Mouse (Mus musculus) forebrain, embryonic 15.5 days (tissue): Measurements from ENCODE around the gene Susd6. TPM values are rescaled to one million over a fixed set of nuclear protein-coding genes. Genes with fewer than 3 reads are reported as not detected.
"Not testable (repeated sequence)": the region's sequence is repeated elsewhere in the genome, so short reads cannot be mapped to it uniquely, and the experiment has no call there.

ENCODE experiments used
- ATAC-seq: fragments of 200-750 bp; cut with Nextera tagmentation; replicated peaks from 2 replicates; pipeline ENCODE4 v1.8.0; 2017; ENCODE audit warnings: mild to moderate bottlenecking, moderate TSS enrichment, moderate library complexity
- H3K27ac ChIP-seq: fragments of 300-500 bp; sonication (generic); replicated peaks from 2 replicates; pipeline ENCODE4 v1.5.1; 2015; ENCODE audit warnings: mild to moderate bottlenecking, inconsistent platforms
- H3K27me3 ChIP-seq: fragments of 300-500 bp; sonication (generic); 2 replicates; pipeline ENCODE4 v1.6.1; 2015; ENCODE audit warnings: inconsistent platforms
- H3K36me3 ChIP-seq: fragments of 300-500 bp; sonication (generic); 2 replicates; pipeline ENCODE4 v1.6.1; 2015; ENCODE audit warnings: mild to moderate bottlenecking, inconsistent platforms
- H3K4me1 ChIP-seq: fragments of 300-500 bp; sonication (generic); 2 replicates; pipeline ENCODE4 v1.6.1; 2015; ENCODE audit warnings: inconsistent platforms
- H3K4me2 ChIP-seq: fragments of 300-500 bp; sonication (generic); replicated peaks from 2 replicates; pipeline ENCODE4 v1.6.1; 2015; ENCODE audit warnings: mild to moderate bottlenecking, inconsistent platforms
- H3K4me3 ChIP-seq: fragments of 300-500 bp; sonication (generic); 2 replicates; pipeline ENCODE4 v1.5.1; 2015; ENCODE audit warnings: mild to moderate bottlenecking, inconsistent platforms
- H3K9ac ChIP-seq: fragments of 300-500 bp; sonication (generic); replicated peaks from 2 replicates; pipeline ENCODE4 v1.6.1; 2015; ENCODE audit warnings: mild to moderate bottlenecking, inconsistent platforms
- H3K9me3 ChIP-seq: fragments of 300-500 bp; sonication (generic); 2 replicates; pipeline ENCODE4 v1.6.1; 2016; ENCODE audit warnings: inconsistent platforms
- WGBS: fragments of 180-500 bp; shearing (Covaris S2); methylation state at CpG from one replicate; pipeline ENCODE4 v1.1.7; 2015; ENCODE audit warnings: mixed read lengths; 5-methylcytosine and 5-hydroxymethylcytosine counted together
- polyA plus RNA-seq: library from polyadenylated mRNA; unstranded; fragments of >200 nt; fragmentation: Nextera tagmentation; extraction: Ambion mirVana; gene quantifications from 2 replicates; pipeline ENCODE4 v1.2.1, GENCODE M21; 2015

The Susd6 gene
- polyA plus RNA-seq, 1 experiment from 2014 or later, result 14.3 TPM

DNA sequence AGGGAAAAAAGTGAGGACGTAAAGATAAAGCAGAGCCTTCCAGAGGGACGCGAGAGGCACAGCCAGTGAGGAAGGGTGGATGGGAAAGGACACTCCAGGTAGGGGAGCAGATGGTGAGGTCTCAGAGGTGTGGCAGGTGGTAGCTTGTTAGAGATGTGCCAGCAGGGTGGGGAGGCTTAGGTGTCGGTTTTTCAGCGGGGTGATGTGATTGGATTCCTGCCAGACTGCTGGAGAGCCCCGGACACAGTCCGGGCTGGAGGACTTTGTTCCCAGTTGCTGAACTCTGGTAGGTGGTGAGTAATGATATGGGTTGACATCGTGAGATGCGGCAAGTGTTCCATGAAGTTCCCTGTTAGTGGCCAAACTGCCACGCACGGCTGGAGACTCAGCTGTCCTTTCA is 2.7 kb upstream of the Susd6 start:
- Histone ChIP-seq H3K27ac (no peak overlapping the region), H3K27me3 (no peaks in the 10 kb centered on the region), H3K9me3 (no peaks in the 10 kb centered on the region), H3K4me3 (no peak overlapping the region), H3K4me1 (peaks cover 20% of the 10 kb centered on the region), H3K4me2 (no peak overlapping the region), H3K36me3 (no peaks in the 10 kb centered on the region), H3K9ac (no peak overlapping the region)
- WGBS, result 49% methylated on average over 11 of the region's 11 CpGs
- ATAC-seq, result no peak

DNA sequence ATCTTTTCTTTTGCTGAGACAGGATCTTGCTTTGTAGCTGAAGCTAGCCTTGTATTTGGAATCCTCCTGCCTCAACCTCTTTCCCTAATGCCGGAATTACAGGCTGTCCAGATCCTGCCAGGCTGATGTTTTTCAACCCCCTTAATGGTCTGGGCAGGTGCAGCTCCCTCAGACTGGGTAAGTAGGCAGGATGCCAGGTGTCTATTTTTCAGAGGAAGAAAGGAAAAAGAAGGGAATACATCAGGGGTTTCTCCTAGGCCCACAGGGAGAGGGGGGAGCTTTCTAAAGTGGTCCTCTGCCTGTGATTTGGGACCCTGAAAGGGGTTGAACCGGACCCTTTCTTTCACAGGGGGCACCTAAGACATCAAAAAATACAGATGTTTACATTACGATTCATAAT is 2.1 kb upstream of the Susd6 start:
- no peak overlapping the region for H3K27ac ChIP-seq

DNA sequence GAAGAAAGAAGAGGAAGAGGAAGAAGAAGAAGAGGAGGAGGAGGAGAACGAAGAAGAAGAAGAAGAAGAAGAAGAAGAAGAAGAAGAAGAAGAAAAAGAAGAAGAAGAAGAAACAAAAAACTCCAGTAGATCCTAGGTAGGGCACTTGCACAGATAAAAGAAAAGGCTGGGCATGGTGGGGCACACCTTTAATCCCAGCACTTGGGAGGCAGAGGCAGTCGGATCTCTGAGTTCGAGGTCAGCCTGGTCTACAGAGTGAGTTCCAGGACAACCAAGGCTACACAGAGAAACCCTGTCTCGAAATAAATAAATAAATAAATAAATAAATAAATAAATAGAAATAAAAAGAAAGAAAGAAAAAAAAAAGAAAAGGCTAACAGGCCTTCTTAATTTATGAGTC is 1.0 kb upstream of the Susd6 start:
- 86% methylated on average over 4 of the region's 4 CpGs for WGBS
- not testable (repeated sequence) for H3K9me3 ChIP-seq, H3K27ac ChIP-seq, H3K9ac ChIP-seq, ATAC-seq, H3K4me3 ChIP-seq, H3K36me3 ChIP-seq, H3K27me3 ChIP-seq, H3K4me2 ChIP-seq
- peaks cover 25% of the 10 kb centered on the region for H3K4me1 ChIP-seq

More for the DNA sequence above, 2.1 kb upstream of the Susd6 start:
- H3K4me2 ChIP-seq, result no peak overlapping the region
- no peaks in the 10 kb centered on the region for H3K27me3 ChIP-seq
- H3K4me3 ChIP-seq, result no peak overlapping the region
- no peak for ATAC-seq
- H3K9ac ChIP-seq, result no peak overlapping the region
- 83% methylated on average over 3 of the region's 3 CpGs for WGBS
- H3K36me3 ChIP-seq, result no peaks in the 10 kb centered on the region
- peaks cover 25% of the 10 kb centered on the region for H3K4me1 ChIP-seq
- no peaks in the 10 kb centered on the region for H3K9me3 ChIP-seq

DNA sequence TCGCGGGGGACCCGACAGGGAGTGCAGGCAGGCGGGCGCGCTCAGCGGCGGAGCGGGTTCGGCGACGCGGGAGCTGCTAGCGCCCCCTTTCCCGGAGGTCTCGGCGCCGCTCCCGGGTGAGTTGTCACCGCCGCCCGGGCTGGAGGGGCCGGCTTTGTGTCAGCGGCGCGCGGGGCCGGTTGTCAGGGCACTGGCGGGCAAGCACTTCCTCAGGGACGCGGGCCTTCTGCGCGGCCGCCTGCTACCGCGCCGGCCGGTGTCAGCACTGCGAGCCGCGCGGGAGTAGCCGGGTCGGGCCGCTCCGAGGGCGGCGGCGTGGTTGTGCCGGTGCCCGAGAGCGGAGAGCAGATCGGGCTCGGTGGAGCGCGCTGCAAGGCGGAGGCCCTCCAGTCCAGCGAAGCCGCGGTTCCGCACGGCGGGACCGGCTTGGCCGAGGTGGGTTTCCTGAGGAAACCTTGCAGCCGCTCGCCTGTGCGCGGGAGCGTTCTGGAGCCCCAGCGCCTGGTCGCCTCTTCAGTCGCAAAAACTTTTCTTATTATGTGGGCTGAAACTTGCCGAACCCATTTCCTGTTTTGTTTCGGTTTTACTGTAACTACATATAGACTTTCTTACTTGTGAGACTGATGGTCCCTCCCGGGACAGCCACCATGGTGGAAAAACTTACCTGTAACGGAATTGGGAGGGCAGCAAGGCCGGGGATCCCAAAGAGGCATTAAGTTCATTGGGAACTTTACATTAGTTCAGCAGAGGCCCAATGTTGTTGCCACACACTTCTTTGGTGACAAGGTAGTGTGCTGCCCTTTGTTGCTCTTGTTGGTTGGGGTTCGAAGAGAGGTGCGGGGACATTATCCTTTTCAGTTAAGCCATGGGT is 625 bp downstream of the Susd6 start:
- Histone ChIP-seq H3K4me1 (peaks cover 25% of the 10 kb centered on the region), H3K36me3 (no peaks in the 10 kb centered on the region), H3K4me3 (peak overlapping the region; percentile 93), H3K9ac (peak overlapping the region; percentile 82), H3K27ac (peak overlapping the region; percentile 98), H3K27me3 (no peaks in the 10 kb centered on the region), H3K4me2 (peak overlapping the region; percentile 86), H3K9me3 (no peaks in the 10 kb centered on the region)
- under 1% methylated on average over 80 of the region's 80 CpGs for WGBS
- no peak; the same call in none of the 2 replicates for ATAC-seq

DNA sequence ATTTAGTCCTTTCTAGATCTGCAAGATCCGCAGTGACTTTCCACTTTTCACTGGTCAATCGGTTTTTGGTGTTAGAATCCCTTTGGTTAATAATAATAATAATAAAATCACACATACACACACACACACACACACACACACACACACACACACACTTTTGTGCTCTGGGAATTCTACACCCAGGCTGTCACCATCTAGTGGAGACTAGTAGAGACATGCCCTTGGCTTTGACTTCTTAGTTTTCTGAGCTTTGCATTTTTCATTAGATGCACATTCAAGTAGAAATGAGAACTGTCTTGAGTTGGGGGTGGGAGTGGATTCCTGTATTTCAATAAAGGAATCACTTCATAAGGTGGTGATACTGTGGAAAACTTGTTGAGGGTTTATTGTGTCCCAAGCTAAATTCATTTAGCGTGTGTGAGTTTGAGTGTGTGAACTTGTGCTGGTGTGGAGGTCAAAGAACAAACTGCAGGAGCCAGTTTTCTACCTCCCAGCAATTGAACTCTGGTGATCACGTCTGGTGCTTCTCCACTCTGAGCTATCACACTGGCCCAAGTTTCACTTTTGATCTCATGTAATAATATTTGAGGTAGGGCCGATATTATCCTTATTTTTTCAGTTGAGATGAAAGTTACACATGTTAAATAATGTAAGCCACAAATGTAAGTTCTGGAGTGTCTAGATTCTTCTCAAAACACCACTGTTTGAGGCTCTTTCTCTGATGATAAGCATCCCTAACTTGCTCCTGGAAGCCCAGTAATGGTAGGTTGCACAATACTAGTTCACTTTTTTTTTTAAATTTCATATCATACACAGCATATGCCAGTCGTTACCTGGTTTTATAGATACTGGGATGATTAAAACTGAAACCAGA is 1.5 kb downstream of the Susd6 start:
- H3K9ac ChIP-seq, result peak overlapping the region; percentile 82
- H3K36me3 ChIP-seq, result no peaks in the 10 kb centered on the region
- peak overlapping the region; percentile 86 for H3K4me2 ChIP-seq
- WGBS, result 45% methylated on average over 6 of the region's 6 CpGs
- H3K4me1 ChIP-seq, result peaks cover 25% of the 10 kb centered on the region
- H3K4me3 ChIP-seq, result peak overlapping the region; percentile 93
- no peak for ATAC-seq
- H3K27ac ChIP-seq, result no peak overlapping the region; the same call in 1 of the 2 replicates
- no peaks in the 10 kb centered on the region for H3K27me3 ChIP-seq
- H3K9me3 ChIP-seq, result no peaks in the 10 kb centered on the region

DNA sequence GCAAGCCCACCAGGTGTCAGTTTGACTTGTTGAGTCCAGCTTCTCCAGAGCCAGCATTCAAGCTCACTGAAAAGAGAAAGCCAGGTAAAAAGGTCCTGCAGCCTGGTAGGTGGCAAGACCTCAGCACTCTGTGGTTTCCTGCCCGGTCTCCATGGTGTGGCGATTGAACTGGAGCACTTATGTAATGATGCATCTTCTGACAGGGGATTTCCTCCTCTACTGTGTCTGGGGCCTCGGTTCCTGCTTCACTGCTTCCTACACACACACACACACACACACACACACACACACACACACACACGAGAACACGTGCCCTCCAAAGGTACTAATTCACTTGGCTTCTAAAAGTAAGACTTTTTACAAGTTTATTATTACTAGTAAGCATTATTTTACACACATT is 2.6 kb downstream of the Susd6 start:
- ATAC-seq, result no peak
- no peaks in the 10 kb centered on the region for H3K36me3 ChIP-seq
- H3K27ac ChIP-seq, result no peak overlapping the region
- H3K4me2 ChIP-seq, result no peak overlapping the region
- H3K4me3 ChIP-seq, result no peak overlapping the region
- no peak overlapping the region for H3K9ac ChIP-seq
- H3K27me3 ChIP-seq, result no peaks in the 10 kb centered on the region
- H3K9me3 ChIP-seq, result no peaks in the 10 kb centered on the region
- 87% methylated on average over 5 of the region's 5 CpGs for WGBS
- H3K4me1 ChIP-seq, result peaks cover 25% of the 10 kb centered on the region

DNA sequence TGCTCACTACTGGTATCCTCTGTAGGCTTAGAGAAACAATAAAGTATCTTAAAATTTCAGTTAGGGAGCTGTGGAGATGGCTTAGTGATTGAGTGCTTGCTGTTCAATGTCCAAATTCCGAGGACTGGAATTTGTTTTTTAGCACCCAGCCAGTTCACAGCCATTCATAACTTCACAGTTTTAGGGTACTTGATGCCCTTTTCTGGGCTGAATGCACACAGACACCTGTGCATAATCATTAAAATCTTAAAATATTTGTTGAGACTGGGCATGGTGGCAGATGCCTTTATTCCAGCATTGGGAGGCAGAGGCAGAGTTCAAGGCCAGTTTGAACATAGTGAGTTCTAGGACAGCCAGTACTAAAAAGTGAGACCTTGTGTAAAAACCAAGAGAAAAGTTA is 3.2 kb downstream of the Susd6 start:
- 69% methylated on average over 1 of the region's 1 CpGs for WGBS
- Histone ChIP-seq H3K9me3 (no peaks in the 10 kb centered on the region), H3K36me3 (no peaks in the 10 kb centered on the region), H3K4me2 (no peak overlapping the region), H3K4me3 (no peak overlapping the region), H3K27me3 (no peaks in the 10 kb centered on the region), H3K27ac (no peak overlapping the region), H3K4me1 (peaks cover 31% of the 10 kb centered on the region), H3K9ac (no peak overlapping the region)
- ATAC-seq, result no peak

DNA sequence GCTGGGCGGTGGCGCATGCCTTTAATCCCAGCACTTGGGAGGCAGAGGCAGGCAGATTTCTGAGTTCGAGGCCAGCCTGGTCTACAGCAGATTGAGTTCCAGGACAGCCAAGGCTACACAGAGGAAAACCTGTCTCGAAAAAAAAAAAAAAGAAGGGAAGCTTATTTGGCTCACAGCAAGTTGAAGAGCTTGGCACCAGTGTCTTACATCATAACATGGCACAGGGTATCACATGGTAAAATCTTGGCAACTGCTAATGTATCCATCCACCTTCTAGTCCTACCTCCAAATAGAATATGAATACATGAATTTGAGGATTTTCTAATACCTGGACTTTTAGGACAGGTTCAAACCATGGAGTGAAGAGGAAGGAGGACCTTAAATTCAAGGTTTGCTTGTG is 4.2 kb downstream of the Susd6 start:
- Histone ChIP-seq H3K9ac (no peak overlapping the region), H3K27ac (no peak overlapping the region), H3K4me2 (no peak overlapping the region), H3K36me3 (no peaks in the 10 kb centered on the region), H3K9me3 (no peaks in the 10 kb centered on the region), H3K4me3 (no peak overlapping the region), H3K27me3 (no peaks in the 10 kb centered on the region), H3K4me1 (peaks cover 32% of the 10 kb centered on the region)
- WGBS, result 95% methylated on average over 4 of the region's 4 CpGs
- no peak for ATAC-seq

DNA sequence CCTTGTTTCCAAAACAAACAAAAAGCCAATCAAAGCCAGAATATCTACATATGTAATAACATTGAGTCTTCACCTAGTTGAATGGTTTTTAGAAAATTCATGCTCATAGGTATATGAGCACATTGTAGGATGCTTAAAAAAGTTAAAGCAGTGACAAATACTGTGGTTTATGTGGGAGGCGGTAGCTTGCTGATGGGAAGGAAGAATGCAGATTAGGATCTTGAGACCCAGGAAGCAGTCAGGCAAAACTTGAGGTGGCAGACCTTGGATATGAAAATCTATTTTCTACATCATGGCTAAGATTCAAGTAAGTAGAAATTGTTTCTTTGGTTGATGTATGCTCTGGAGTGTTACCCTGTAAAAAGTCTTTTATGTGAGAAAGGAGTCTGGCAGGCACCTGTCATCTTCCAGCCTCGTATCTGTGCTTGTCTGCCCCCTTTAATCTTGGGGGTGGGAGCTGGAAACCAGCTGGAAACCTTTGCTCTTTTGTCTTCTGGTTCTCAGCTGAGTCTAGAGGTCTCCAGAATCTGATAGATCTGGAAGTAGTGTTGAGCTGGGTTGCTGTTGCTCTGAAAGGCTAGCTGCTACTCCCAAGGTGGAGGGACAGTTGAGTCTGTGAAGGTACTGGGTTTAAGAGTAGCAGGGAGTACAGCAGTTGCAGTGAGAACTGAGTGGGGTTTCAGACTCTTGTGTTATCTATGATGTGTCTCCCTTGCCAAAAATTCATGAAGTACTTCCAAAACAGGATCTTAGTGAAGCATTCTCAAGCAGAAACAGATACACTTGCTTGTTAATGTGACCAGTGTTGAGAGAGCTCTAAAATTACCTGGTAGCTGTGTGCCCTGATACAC is 4.8 kb downstream of the Susd6 start:
- WGBS, result 59% methylated on average over 2 of the region's 2 CpGs

DNA sequence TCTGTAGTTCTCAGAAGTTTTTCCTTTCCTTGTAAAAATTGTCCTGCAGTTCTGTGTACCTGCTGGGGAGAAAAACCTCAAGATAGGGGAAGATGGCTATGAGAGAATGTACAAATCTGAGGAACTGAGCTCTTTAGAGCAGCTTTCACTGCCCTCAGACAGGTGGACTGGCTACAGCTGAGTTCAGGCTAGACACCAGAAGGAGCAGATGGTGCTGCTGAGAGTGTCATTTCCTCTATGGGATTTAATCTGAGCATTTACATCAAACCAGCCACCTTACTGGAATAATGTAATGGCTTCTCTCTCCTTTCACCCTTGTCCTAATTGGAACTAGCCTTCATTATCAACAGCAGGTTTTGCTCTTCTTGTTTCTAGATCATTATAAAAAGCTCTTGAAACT is 8.0 kb downstream of the Susd6 start:
- no peaks in the 10 kb centered on the region for H3K27me3 ChIP-seq
- no peak overlapping the region for H3K9ac ChIP-seq
- ATAC-seq, result no peak
- no peaks in the 10 kb centered on the region for H3K36me3 ChIP-seq
- no peak overlapping the region for H3K4me3 ChIP-seq
- H3K4me1 ChIP-seq, result peaks cover 7% of the 10 kb centered on the region
- no peaks in the 10 kb centered on the region for H3K9me3 ChIP-seq
- no peak overlapping the region for H3K4me2 ChIP-seq
- peak overlapping the region; percentile 42 for H3K27ac ChIP-seq

More for the DNA sequence above, 4.8 kb downstream of the Susd6 start:
- H3K36me3 ChIP-seq, result no peaks in the 10 kb centered on the region
- H3K27ac ChIP-seq, result no peak overlapping the region
- ATAC-seq, result no peak
- H3K4me1 ChIP-seq, result peaks cover 26% of the 10 kb centered on the region
- H3K9me3 ChIP-seq, result no peaks in the 10 kb centered on the region
- no peak overlapping the region for H3K4me3 ChIP-seq
- no peak overlapping the region for H3K4me2 ChIP-seq
- no peak overlapping the region for H3K9ac ChIP-seq
- H3K27me3 ChIP-seq, result no peaks in the 10 kb centered on the region

DNA sequence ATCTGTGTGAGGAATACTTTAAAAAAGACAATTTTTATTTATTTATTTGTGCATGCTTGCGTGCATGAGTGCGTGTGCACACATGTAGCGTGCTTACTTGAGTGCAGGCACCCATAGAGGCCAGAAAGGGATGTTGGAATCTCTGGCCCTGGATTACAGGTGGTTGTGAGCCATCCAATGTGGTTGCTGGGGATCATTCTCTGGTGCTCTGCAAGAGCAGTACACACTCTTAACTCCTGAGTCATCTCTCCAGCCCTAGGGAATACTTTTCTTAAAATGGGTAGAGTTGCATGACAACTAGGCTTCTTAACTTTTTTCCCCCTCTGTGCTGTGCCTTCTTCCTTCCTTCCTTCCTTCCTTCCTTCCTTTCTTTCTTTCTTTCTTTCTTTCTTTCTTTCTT is 9.8 kb downstream of the Susd6 start:
- Histone ChIP-seq H3K9me3 (no peaks in the 10 kb centered on the region), H3K27me3 (no peaks in the 10 kb centered on the region), H3K4me3 (no peak overlapping the region), H3K36me3 (no peaks in the 10 kb centered on the region), H3K27ac (no peak overlapping the region), H3K4me2 (no peak overlapping the region), H3K9ac (no peak overlapping the region), H3K4me1 (peaks cover 14% of the 10 kb centered on the region)
- ATAC-seq, result no peak
- WGBS, result 97% methylated on average over 3 of the region's 3 CpGs
